In the genomic region with DNA sequence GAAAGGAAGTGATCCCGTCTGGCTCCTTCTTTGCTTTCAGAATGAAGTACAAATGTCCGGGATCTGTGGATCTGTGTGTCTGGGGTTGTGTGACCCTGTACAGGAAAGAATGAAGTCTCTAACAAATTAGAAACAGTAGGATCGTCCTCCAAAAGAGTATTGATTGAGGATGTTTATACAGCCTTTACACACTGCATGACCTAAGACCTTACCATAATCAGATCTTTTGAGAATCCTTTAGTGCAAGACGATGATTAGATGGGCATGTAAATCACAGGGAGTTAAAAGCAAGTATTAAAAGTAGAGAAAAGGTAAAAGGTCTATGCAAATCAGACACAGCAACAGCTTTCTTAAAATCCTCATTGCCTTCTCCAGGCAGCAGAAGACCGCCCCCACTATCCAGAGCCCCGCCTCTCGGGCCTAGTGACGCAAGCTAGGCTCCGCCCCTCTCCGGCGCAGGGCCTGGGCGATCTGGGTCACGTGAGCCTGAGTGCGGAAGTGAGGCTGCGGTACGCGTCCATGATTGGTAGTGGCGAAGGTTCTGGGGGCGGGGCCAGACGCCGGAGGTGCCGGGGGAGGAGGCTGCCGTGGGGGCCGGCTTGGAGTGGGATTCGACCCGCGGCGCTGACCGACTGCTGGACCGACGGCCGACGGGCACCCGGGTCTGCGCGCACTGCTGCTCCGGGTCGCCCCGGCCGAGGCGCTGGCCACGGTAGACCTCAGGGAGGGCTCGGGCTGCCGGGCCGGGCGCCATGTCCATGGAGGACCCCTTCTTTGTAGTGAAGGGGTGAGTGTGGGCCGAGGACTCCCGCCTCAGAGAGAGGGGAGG, we compare ENCODE assay signal across 8 mouse cellular contexts. TPM values are rescaled to one million over a fixed set of nuclear protein-coding genes. Genes with fewer than 3 reads are reported as not detected.
DNase-seq lines count a peak whose midpoint lies in the region; ATAC-seq and TF ChIP-seq lines count a peak whose summit lies in the region.

TSS of gene Stx6 (plus strand) at position 575 of the 829 bp plus-strand sequence.

- no peaks in the 10 kb centered on the region for H3K27me3 ChIP-seq in embryonic facial prominence, embryonic 14.5 days (replicated peaks; ENCODE audit: control insufficient read depth, insufficient read depth, low read length)
- no peaks in the 10 kb centered on the region for H3K27me3 ChIP-seq in limb, embryonic 14.5 days (ENCODE audit: control insufficient read depth, insufficient read depth, low read length)
- H3K27me3 ChIP-seq in midbrain, postnatal 0 days (ENCODE audit: insufficient read depth, low read length) = no peaks in the 10 kb centered on the region

- H3K27ac ChIP-seq in embryonic facial prominence, embryonic 14.5 days (replicated peaks; ENCODE audit: low read depth, low read length) = peak within 1 kb of the TSS; percentile 86
- H3K27ac ChIP-seq in limb, embryonic 14.5 days (replicated peaks; ENCODE audit: low read depth, low read length) = peak within 1 kb of the TSS; percentile 83
- peak within 1 kb of the TSS; percentile 87 for H3K27ac ChIP-seq in midbrain, postnatal 0 days (ENCODE audit: low read depth, low read length)

- peak; percentile 99 for ATAC-seq in embryonic facial prominence, embryonic 14.5 days (ENCODE audit: low read depth)
- ATAC-seq in limb, embryonic 14.5 days (ENCODE audit: low FRiP score, low read depth) = peak; percentile 100
- ATAC-seq in midbrain, postnatal 0 days (ENCODE audit: low FRiP score) = peak; percentile 99

- peaks cover 13% of the 10 kb centered on the region for H3K4me1 ChIP-seq in embryonic facial prominence, embryonic 14.5 days (ENCODE audit: control insufficient read depth, insufficient read depth, low read length)
- no peaks in the 10 kb centered on the region for H3K4me1 ChIP-seq in limb, embryonic 14.5 days (ENCODE audit: control insufficient read depth, insufficient read depth, low read length)
- peaks cover 3% of the 10 kb centered on the region; the same call in 1 of the 2 replicates for H3K4me1 ChIP-seq in midbrain, postnatal 0 days (ENCODE audit: insufficient read depth, low read length)

- peak within 1 kb of the TSS; percentile 78 for H3K4me2 ChIP-seq in embryonic facial prominence, embryonic 14.5 days (ENCODE audit: low read depth, low read length)
- peak within 1 kb of the TSS; percentile 73 for H3K4me2 ChIP-seq in limb, embryonic 14.5 days (replicated peaks; ENCODE audit: low read depth, low read length, severe bottlenecking)
- peak within 1 kb of the TSS; percentile 69 for H3K4me2 ChIP-seq in midbrain, postnatal 0 days (ENCODE audit: low read depth, low read length, poor library complexity, severe bottlenecking)

- no peak for TF ChIP-seq CTCF in midbrain, postnatal 0 days (IDR thresholded peaks at IDR 0.05)

- H3K9me3 ChIP-seq in embryonic facial prominence, embryonic 14.5 days (ENCODE audit: control insufficient read depth, low read length) = no peaks in the 10 kb centered on the region
- H3K9me3 ChIP-seq in limb, embryonic 14.5 days (ENCODE audit: control insufficient read depth, low read length) = no peaks in the 10 kb centered on the region
- no peaks in the 10 kb centered on the region for H3K9me3 ChIP-seq in midbrain, postnatal 0 days (ENCODE audit: low read length)

- 0 out of 2 replicates have a peak, but pooled peaks have one; percentile 16 for TF ChIP-seq POLR2A in limb, embryonic 14.5 days (IDR thresholded peaks at IDR 0.05; ENCODE audit: borderline replicate concordance, extremely low read depth, insufficient read depth, insufficient read length)

- H3K9ac ChIP-seq in embryonic facial prominence, embryonic 14.5 days (ENCODE audit: low read depth, low read length) = peak within 1 kb of the TSS; percentile 83
- H3K9ac ChIP-seq in limb, embryonic 14.5 days (ENCODE audit: low read depth, low read length, severe bottlenecking) = peak within 1 kb of the TSS; percentile 87
- peak within 1 kb of the TSS; percentile 76 for H3K9ac ChIP-seq in midbrain, postnatal 0 days (replicated peaks; ENCODE audit: low read length, poor library complexity, severe bottlenecking)

- peak; percentile 98 for DNase-seq in 3T3-L1 (ENCODE audit: low read depth, low spot score)
- DNase-seq in adrenal gland, postnatal 4 days (ENCODE audit: low spot score in 2 of 2) = peak; percentile 91 to 97
- peak; percentile 99 for DNase-seq in embryonic facial prominence, embryonic 14.5 days (ENCODE audit: low spot score)
- peak; percentile 97 for DNase-seq in heart, adult 8-10 months (ENCODE audit: low spot score)
- DNase-seq in kidney, adult 9 months = peak; percentile 98
- DNase-seq in limb, embryonic 14.5 days (ENCODE audit: low spot score) = peak; percentile 97
- peak; percentile 99 for DNase-seq in midbrain, postnatal 0 days (ENCODE audit: low spot score)
- peak; percentile 95 to 98 for DNase-seq in spleen, postnatal 14 days (ENCODE audit: low spot score in 2 of 2)

- 4% methylated on average over 23 of the region's 48 CpGs for WGBS in embryonic facial prominence, embryonic 14.5 days
- 2% methylated on average over 36 of the region's 48 CpGs for WGBS in limb, embryonic 14.5 days
- WGBS in midbrain, postnatal 0 days = 4% methylated on average over 44 of the region's 48 CpGs

- peak within 1 kb of the TSS; percentile 97 for H3K4me3 ChIP-seq in embryonic facial prominence, embryonic 14.5 days (ENCODE audit: low read depth, low read length)
- peak within 1 kb of the TSS; percentile 95 for H3K4me3 ChIP-seq in limb, embryonic 14.5 days (replicated peaks; ENCODE audit: low read length)
- H3K4me3 ChIP-seq in midbrain, postnatal 0 days (ENCODE audit: low read depth, low read length) = peak within 1 kb of the TSS; percentile 81

- no peaks in the 10 kb centered on the region for H3K36me3 ChIP-seq in embryonic facial prominence, embryonic 14.5 days (ENCODE audit: control insufficient read depth, insufficient read depth, low read length)
- H3K36me3 ChIP-seq in limb, embryonic 14.5 days (ENCODE audit: control insufficient read depth, insufficient read depth, low read length) = no peaks in the 10 kb centered on the region
- no peaks in the 10 kb centered on the region for H3K36me3 ChIP-seq in midbrain, postnatal 0 days (ENCODE audit: insufficient read depth, low read length)

RNA-seq across cellular contexts. Expression of gene Stx6, which starts in this region (rescaled TPM):
- total RNA-seq in adrenal gland, postnatal 4 days (2021) = 10 to 100 TPM; 72.5 to 76.7 TPM
- polyA plus RNA-seq in embryonic facial prominence, embryonic 14.5 days (2014; fragmentation: Nextera tagmentation; extraction: Ambion mirVana) = 69.7 and 74.6 TPM in 2 replicates
- total RNA-seq in heart, adult 8-10 months (2022) = 10 to 100 TPM; 20.0 to 24.4 (median 23.4) TPM
- 80.1 and 85.2 TPM in 2 replicates for polyA plus RNA-seq in limb, embryonic 14.5 days (2012; rRNA removed)
- 89.9 and 111 TPM in 2 replicates for polyA plus RNA-seq in limb, embryonic 14.5 days (2014; fragmentation: Nextera tagmentation; extraction: Ambion mirVana)
- total RNA-seq in midbrain, postnatal 0 days (2014; rRNA removed) = 86.8 and 114 TPM in 2 replicates
- polyA plus RNA-seq in midbrain, postnatal 0 days (2015; fragmentation: Nextera tagmentation; extraction: Ambion mirVana) = 75.3 and 81.8 TPM in 2 replicates

Comparison
In these comparisons a context has a peak if more than half of its experiments do, and no peak if none do; other contexts are left out.
1. Peak in every context shown above with its lines: DNase-seq, ATAC-seq, H3K4me3 ChIP-seq and H3K27ac ChIP-seq.